In the genomic region with DNA sequence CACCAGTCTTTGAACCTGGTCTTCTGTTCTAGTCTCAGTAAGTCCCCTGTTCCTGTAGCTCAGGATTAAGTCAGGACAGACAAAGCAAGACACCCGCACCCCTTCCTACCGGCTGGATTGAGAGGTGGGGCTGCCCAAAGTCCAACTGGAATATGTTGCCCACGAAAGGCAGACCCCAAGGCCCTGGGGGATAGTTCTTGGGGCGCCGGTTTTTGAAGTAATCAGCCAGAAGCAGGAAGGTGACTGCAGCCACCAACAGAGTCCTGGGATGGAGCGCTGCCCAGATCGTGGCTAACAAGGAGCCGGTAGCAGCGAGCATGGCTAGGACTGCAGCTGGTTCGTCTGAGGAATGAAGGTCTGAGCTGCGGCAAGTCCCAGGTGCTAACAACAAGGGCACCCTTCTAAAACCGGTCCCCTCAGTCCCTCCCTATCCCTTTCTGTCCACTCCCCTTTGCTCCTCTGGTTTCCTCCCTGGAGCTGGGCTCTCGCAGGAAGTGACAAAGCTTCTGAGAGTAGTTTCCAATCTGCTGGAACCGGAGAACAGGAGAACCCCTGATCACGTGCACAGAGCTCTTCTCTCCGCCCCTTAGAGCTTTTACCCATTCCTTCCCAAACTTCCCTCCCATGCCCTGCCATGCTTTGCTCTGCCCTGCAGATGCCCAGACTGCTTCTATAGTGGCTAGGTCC, we compare ENCODE assay signal across 8 mouse cellular contexts. TPM values are rescaled to one million over a fixed set of nuclear protein-coding genes. Genes with fewer than 3 reads are reported as not detected.
DNase-seq lines count a peak whose midpoint lies in the region; ATAC-seq and TF ChIP-seq lines count a peak whose summit lies in the region.

Gene Cyp2j6 (minus strand): TSS at position 529 of the 687 bp plus-strand sequence.

- H3K4me1 ChIP-seq in bone marrow macrophage, adult 2 months (ENCODE audit: control insufficient read depth, insufficient read depth, low read length) = no peaks in the 10 kb centered on the region
- no peaks in the 10 kb centered on the region; the same call in 1 of the 2 replicates for H3K4me1 ChIP-seq in embryonic facial prominence, embryonic 12.5 days

- peak; percentile 66 to 79 for DNase-seq in heart, adult 18-20 months
- peak; percentile 52 for DNase-seq in kidney, adult 11 months
- DNase-seq in left cerebral cortex, postnatal 4 days = peak; percentile 14
- peak; percentile 65 for DNase-seq in skeletal muscle tissue, adult 2 months (ENCODE audit: low read depth, low spot score)
- no peak for DNase-seq in spleen, postnatal 4 days (ENCODE audit: low spot score in 2 of 2)

- no peaks in the 10 kb centered on the region for H3K36me3 ChIP-seq in embryonic facial prominence, embryonic 12.5 days

- TF ChIP-seq POLR2A in bone marrow macrophage, adult 2 months (IDR thresholded peaks at IDR 0.05; ENCODE audit: borderline replicate concordance, low read depth, low read length) = no peak

- ATAC-seq in embryonic facial prominence, embryonic 12.5 days (ENCODE audit: insufficient number of reproducible peaks, insufficient read depth, low FRiP score, low TSS enrichment) = peak; percentile 89
- peak; percentile 73; the same call in 1 of the 2 replicates for ATAC-seq in megakaryocyte-erythroid progenitor cell, adult 5-6 weeks (replicated peaks; ENCODE audit: low FRiP score, low TSS enrichment, poor library complexity, severe bottlenecking)

- TF ChIP-seq CTCF in bone marrow macrophage, adult 2 months (IDR thresholded peaks at IDR 0.05; ENCODE audit: low read depth, low read length) = no peak

- no peaks in the 10 kb centered on the region for H3K27me3 ChIP-seq in embryonic facial prominence, embryonic 12.5 days

- H3K9ac ChIP-seq in embryonic facial prominence, embryonic 12.5 days = peak within 1 kb of the TSS; percentile 77

- intact Hi-C loops in left cerebral cortex, postnatal 4 days (cut with DNase I) = no loop called here

- 5% methylated on average over 15 of the region's 16 CpGs for WGBS in embryonic facial prominence, embryonic 12.5 days

- H3K4me2 ChIP-seq in embryonic facial prominence, embryonic 12.5 days (replicated peaks) = peak within 1 kb of the TSS; percentile 62

- H3K4me3 ChIP-seq in bone marrow macrophage, adult 2 months (ENCODE audit: insufficient read depth, low read length) = peak within 1 kb of the TSS; percentile 36
- H3K4me3 ChIP-seq in embryonic facial prominence, embryonic 12.5 days = peak within 1 kb of the TSS; percentile 63

- no peak within 1 kb of the TSS for H3K27ac ChIP-seq in bone marrow macrophage, adult 2 months (ENCODE audit: insufficient read depth, low read depth, low read length)
- H3K27ac ChIP-seq in embryonic facial prominence, embryonic 12.5 days = peak within 1 kb of the TSS; percentile 63

- no peaks in the 10 kb centered on the region for H3K9me3 ChIP-seq in embryonic facial prominence, embryonic 12.5 days

RNA-seq across cellular contexts. Expression of gene Cyp2j6, which starts in this region (rescaled TPM):
- polyA plus RNA-seq in bone marrow macrophage, adult 2 months (2012; ENCODE audit: insufficient read depth, insufficient read length, missing spikeins) = 3.2 and 3.4 TPM in 2 replicates
- polyA plus RNA-seq in embryonic facial prominence, embryonic 12.5 days (2016; fragmentation: Nextera tagmentation; extraction: Ambion mirVana) = 9.1 and 10.7 TPM in 2 replicates
- total RNA-seq in heart, adult 18-20 months (2021) = 1 to 10 TPM; 3.2 to 3.4 TPM
- 1 to 10 TPM; 6.2 to 6.6 TPM for total RNA-seq in left cerebral cortex, postnatal 4 days (2021)
- total RNA-seq in megakaryocyte-erythroid progenitor cell, adult 5-6 weeks (2014; fragmentation: Nextera tagmentation) = 0.67 TPM in 1 of 2 replicates, not detected in the other
- 0.47 and 1.1 TPM in 2 replicates for total RNA-seq in megakaryocyte-erythroid progenitor cell, adult 5-6 weeks (2017)

Comparison
In these comparisons a context has a peak if more than half of its experiments do, and no peak if none do; other contexts are left out.
1. DNase-seq: peak in heart, adult 18-20 months (2 of 2), kidney, adult 11 months (single experiment), left cerebral cortex, postnatal 4 days (single experiment) and skeletal muscle tissue, adult 2 months (single experiment); none in spleen, postnatal 4 days (0 of 2).